Mouse (Mus musculus) kidney, adult 11 months (tissue): ENCODE data around the gene Ppif.

ENCODE experiments used
- DNase-seq: peaks from one replicate; pipeline ENCODE4 v3.0.0; 2022

The Ppif gene

GRCm38 (mm10) chr14:25696356-25696755, 2.4 kb downstream of the Ppif start:
- no peak for DNase-seq

- no peak for DNase-seq
Measured at GRCm38 (mm10) chr14:25701986-25702385, 8.0 kb downstream of the Ppif start.

GRCm38 (mm10) chr14:25707691-25708181, 13.8 kb downstream of the Ppif start:
- no peak for DNase-seq

- DNase-seq, result peak; percentile 56
Measured at GRCm38 (mm10) chr14:25708451-25708850, 14.5 kb downstream of the Ppif start.

GRCm38 (mm10) chr14:25708917-25709316, 15.0 kb downstream of the Ppif start:
- DNase-seq, result no peak

GRCm38 (mm10) chr14:25710073-25710472, 16.1 kb downstream of the Ppif start:
- DNase-seq, result no peak

- no peak for DNase-seq
Measured at GRCm38 (mm10) chr14:25710681-25711080, 16.7 kb downstream of the Ppif start.

GRCm38 (mm10) chr14:25711177-25711576, 17.2 kb downstream of the Ppif start:
- no peak for DNase-seq

GRCm38 (mm10) chr14:25711602-25712001, 17.6 kb downstream of the Ppif start:
- no peak for DNase-seq

GRCm38 (mm10) chr14:25713443-25713842, 19.5 kb downstream of the Ppif start:
- DNase-seq, result no peak

- DNase-seq, result no peak
Measured at GRCm38 (mm10) chr14:25716528-25716927, 22.6 kb downstream of the Ppif start.

- DNase-seq, result no peak
Measured at GRCm38 (mm10) chr14:25717718-25718117, 23.8 kb downstream of the Ppif start.

- DNase-seq, result no peak
Measured at GRCm38 (mm10) chr14:25718471-25718870, 24.5 kb downstream of the Ppif start.

- no peak for DNase-seq
Measured at GRCm38 (mm10) chr14:25719371-25719770, 25.4 kb downstream of the Ppif start.

- DNase-seq, result no peak
Measured at GRCm38 (mm10) chr14:25720962-25721707, 27.2 kb downstream of the Ppif start.

- DNase-seq, result peak; percentile 56
Measured at GRCm38 (mm10) chr14:25725032-25725497, 31.1 kb downstream of the Ppif start.

- no peak for DNase-seq
Measured at GRCm38 (mm10) chr14:25725690-25726089, 31.7 kb downstream of the Ppif start.

- no peak for DNase-seq
Measured at GRCm38 (mm10) chr14:25726226-25727148, 32.5 kb downstream of the Ppif start.

- DNase-seq, result no peak
Measured at GRCm38 (mm10) chr14:25727149-25727510, 33.2 kb downstream of the Ppif start.

- DNase-seq, result no peak
Measured at GRCm38 (mm10) chr14:25734736-25735716, 41.1 kb downstream of the Ppif start.

GRCm38 (mm10) chr14:25736140-25736539, 42.2 kb downstream of the Ppif start:
- no peak for DNase-seq

GRCm38 (mm10) chr14:25736589-25736988, 42.6 kb downstream of the Ppif start:
- peak; percentile 43 for DNase-seq
